Comparison of ENCODE assay signal across 26 mouse cellular contexts in genomic region chr4:152878401-152878800, GRCm38 (mm10).
DNase-seq lines count a peak whose midpoint lies in the region; ATAC-seq lines count a peak whose summit lies in the region.
"Had no signal": no experiment of that assay in that cellular context is flagged by ENCODE, and none has a peak within 500 bp of the region (broad histone marks: within the 10 kb centered on the region; RNA-seq: fewer than 3 reads in every experiment).

No protein-coding gene starts in this region.

- no peak overlapping the region for H3K9ac ChIP-seq in forebrain, embryonic 16.5 days (replicated peaks; ENCODE audit: low read depth, low read length)
- H3K9ac ChIP-seq in forebrain, embryonic 14.5 days (ENCODE audit: low read length), result no peak overlapping the region
- no peak overlapping the region for H3K9ac ChIP-seq in neural tube, embryonic 14.5 days (replicated peaks; ENCODE audit: low read depth, low read length)
- H3K9ac ChIP-seq: heart, embryonic 12.5 days; intestine, embryonic 15.5 days had no signal

- H3K4me2 ChIP-seq in forebrain, embryonic 16.5 days (ENCODE audit: low read length), result no peak overlapping the region
- H3K4me2 ChIP-seq in forebrain, embryonic 14.5 days (ENCODE audit: low read length), result no peak overlapping the region
- no peak overlapping the region for H3K4me2 ChIP-seq in neural tube, embryonic 14.5 days (ENCODE audit: low read depth, low read length)
- H3K4me2 ChIP-seq: heart, embryonic 12.5 days had no signal

- H3K27me3 ChIP-seq in forebrain, embryonic 16.5 days (replicated peaks; ENCODE audit: control insufficient read depth, insufficient read depth, low read length), result no peaks in the 10 kb centered on the region
- H3K27me3 ChIP-seq in forebrain, embryonic 14.5 days (replicated peaks; ENCODE audit: control insufficient read depth, insufficient read depth, low read length), result no peaks in the 10 kb centered on the region
- no peaks in the 10 kb centered on the region for H3K27me3 ChIP-seq in megakaryocyte, embryonic 14.5 days (replicated peaks)
- H3K27me3 ChIP-seq in neural tube, embryonic 14.5 days (ENCODE audit: control insufficient read depth, insufficient read depth, low read length), result no peaks in the 10 kb centered on the region
- H3K27me3 ChIP-seq: CH12.LX; intestine, embryonic 15.5 days had no signal

- no peak for DNase-seq in forebrain, embryonic 14.5 days (ENCODE audit: low spot score)
- no peak for DNase-seq in neural tube, embryonic 10.5 days (ENCODE audit: extremely low spot score, low spot score)
- DNase-seq in ovary, adult 18-20 months (ENCODE audit: low spot score), result no peak
- DNase-seq: adrenal gland, adult 2 months; B cell, adult 2 months; cerebellum, adult 11 months; cerebellum, adult 9-11 months; gastrocnemius, postnatal 25 days; heart, adult 18-20 months; heart, postnatal 10 days; kidney, adult 8-10 months; kidney, postnatal 10 days; lung, adult 2 months; lung, postnatal 14 days; right cerebral cortex, postnatal 25 days; spleen, adult 18-20 months; thymus, postnatal 25 days had no signal

- no peaks in the 10 kb centered on the region for H3K36me3 ChIP-seq in forebrain, embryonic 16.5 days (ENCODE audit: control insufficient read depth, insufficient read depth)
- H3K36me3 ChIP-seq in forebrain, embryonic 14.5 days (ENCODE audit: control insufficient read depth, insufficient read depth, low read length), result no peaks in the 10 kb centered on the region
- H3K36me3 ChIP-seq in megakaryocyte, embryonic 14.5 days (replicated peaks; ENCODE audit: low read length), result no peaks in the 10 kb centered on the region
- H3K36me3 ChIP-seq in neural tube, embryonic 14.5 days (ENCODE audit: control insufficient read depth, insufficient read depth, low read length), result no peaks in the 10 kb centered on the region
- H3K36me3 ChIP-seq: G1E; heart, embryonic 12.5 days; intestine, embryonic 15.5 days had no signal

- no peaks in the 10 kb centered on the region for H3K9me3 ChIP-seq in forebrain, embryonic 16.5 days (ENCODE audit: control insufficient read depth, low read length)
- no peaks in the 10 kb centered on the region for H3K9me3 ChIP-seq in forebrain, embryonic 14.5 days (replicated peaks; ENCODE audit: control insufficient read depth, low read length)
- H3K9me3 ChIP-seq in megakaryocyte, embryonic 14.5 days, result peaks cover 92% of the 10 kb centered on the region
- no peaks in the 10 kb centered on the region for H3K9me3 ChIP-seq in neural tube, embryonic 14.5 days (ENCODE audit: control insufficient read depth, low read length)
- H3K9me3 ChIP-seq: intestine, embryonic 15.5 days had no signal

- no peak for ATAC-seq in forebrain, embryonic 16.5 days
- no peak for ATAC-seq in forebrain, embryonic 14.5 days
- ATAC-seq in megakaryocyte, adult 5-6 weeks (ENCODE audit: poor library complexity, severe bottlenecking), result no peak
- no peak for ATAC-seq in neural tube, embryonic 14.5 days (ENCODE audit: low read depth)

- peaks cover 6% of the 10 kb centered on the region; the same call in 1 of the 2 replicates for H3K4me1 ChIP-seq in forebrain, embryonic 16.5 days (replicated peaks; ENCODE audit: control insufficient read depth, insufficient read depth, low read length)
- H3K4me1 ChIP-seq in forebrain, embryonic 14.5 days (ENCODE audit: control insufficient read depth, insufficient read depth, low read length), result peaks cover 3% of the 10 kb centered on the region; the same call in 1 of the 2 replicates
- H3K4me1 ChIP-seq in megakaryocyte, embryonic 14.5 days, result peaks cover 5% of the 10 kb centered on the region; the same call in 1 of the 2 replicates
- no peaks in the 10 kb centered on the region for H3K4me1 ChIP-seq in neural tube, embryonic 14.5 days (ENCODE audit: control insufficient read depth, insufficient read depth, low read length)
- H3K4me1 ChIP-seq: heart, embryonic 12.5 days had no signal

- 87% methylated on average over 3 of the region's 3 CpGs for WGBS in forebrain, embryonic 16.5 days
- WGBS in forebrain, embryonic 14.5 days, result 89% methylated on average over 3 of the region's 3 CpGs
- 52% methylated on average over 3 of the region's 3 CpGs for WGBS in neural tube, embryonic 14.5 days

- no peak overlapping the region for H3K4me3 ChIP-seq in forebrain, embryonic 16.5 days (replicated peaks; ENCODE audit: low read length)
- H3K4me3 ChIP-seq in forebrain, embryonic 14.5 days (ENCODE audit: low read depth, low read length), result no peak overlapping the region
- peak overlapping the region; percentile 43 for H3K4me3 ChIP-seq in megakaryocyte, embryonic 14.5 days (replicated peaks)
- H3K4me3 ChIP-seq in neural tube, embryonic 14.5 days (ENCODE audit: low read depth, low read length), result no peak overlapping the region
- H3K4me3 ChIP-seq: heart, embryonic 12.5 days; intestine, embryonic 15.5 days; left cerebral cortex, adult 2 months had no signal

- 0 out of 2 replicates have a peak overlapping the region, but pooled peaks have one; percentile 20 for H3K27ac ChIP-seq in forebrain, embryonic 16.5 days (ENCODE audit: low read length)
- no peak overlapping the region for H3K27ac ChIP-seq in forebrain, embryonic 14.5 days (ENCODE audit: low read depth, low read length)
- peak overlapping the region; percentile 49; the same call in 1 of the 2 replicates for H3K27ac ChIP-seq in neural tube, embryonic 14.5 days (ENCODE audit: low read depth, low read length)
- H3K27ac ChIP-seq: intestine, embryonic 15.5 days; left cerebral cortex, adult 2 months had no signal
